Mouse (Mus musculus) stomach, embryonic 14.5 days (tissue): ENCODE measurements at regions not wholly inside any gene's neighbourhood (a gene's known extent, or its start where the extent isn't known, plus 50 kb on each side); places are given as distances from the start of the nearest gene placed in this dataset.
"Not testable (repeated sequence)": the region's sequence is repeated elsewhere in the genome, so short reads cannot be mapped to it uniquely, and the experiment has no call there.

Experiments used
- ATAC-seq: fragments of 200-750 bp; cut with Nextera tagmentation; 2 replicates; pipeline ENCODE4 v1.8.0; 2017; ENCODE audit warnings: low read depth, moderate TSS enrichment; ENCODE audit not compliant: insufficient number of reproducible peaks, insufficient read depth, low FRiP score
- H3K27ac ChIP-seq: fragments of 300-500 bp; sonication (generic); 2 replicates; pipeline ENCODE4 v1.5.1; 2014; ENCODE audit warnings: mild to moderate bottlenecking, low read length, moderate library complexity, mixed read lengths
- H3K27me3 ChIP-seq: fragments of 300-500 bp; sonication (generic); 2 replicates; pipeline ENCODE4 v1.6.1; 2014; ENCODE audit warnings: low read length, control low read depth, mixed read lengths; ENCODE audit not compliant: control insufficient read depth, insufficient read depth
- H3K36me3 ChIP-seq: fragments of 300-500 bp; sonication (generic); 2 replicates; pipeline ENCODE4 v1.6.1; 2014; ENCODE audit warnings: mild to moderate bottlenecking, control low read depth, low read length, moderate library complexity, mixed read lengths; ENCODE audit not compliant: control insufficient read depth, insufficient read depth
- H3K4me1 ChIP-seq: fragments of 300-500 bp; sonication (generic); 2 replicates; pipeline ENCODE4 v1.6.1; 2014; ENCODE audit warnings: low read length, control low read depth, mixed read lengths; ENCODE audit not compliant: control insufficient read depth, insufficient read depth
- H3K4me2 ChIP-seq: fragments of 300-500 bp; sonication (generic); replicated peaks from 2 replicates; pipeline ENCODE4 v1.6.1; 2014; ENCODE audit warnings: low read depth, low read length, control low read depth
- H3K4me3 ChIP-seq: fragments of 300-500 bp; sonication (generic); 2 replicates; pipeline ENCODE4 v1.5.1; 2014; ENCODE audit warnings: low read depth, low read length, control low read depth
- H3K9ac ChIP-seq: fragments of 300-500 bp; sonication (generic); replicated peaks from 2 replicates; pipeline ENCODE4 v1.6.1; 2014; ENCODE audit warnings: low read depth, mild to moderate bottlenecking, control low read depth, low read length, moderate library complexity, mixed read lengths
- H3K9me3 ChIP-seq: fragments of 300-500 bp; sonication (generic); 2 replicates; pipeline ENCODE4 v1.6.1; 2016; ENCODE audit warnings: low read depth, low read length, control low read depth; ENCODE audit not compliant: control insufficient read depth
- WGBS: fragments of 180-500 bp; shearing (Covaris S2); extraction: QIAGEN DNeasy Blood & Tissue Kit; methylation state at CpG from one replicate; pipeline ENCODE4 v1.1.7; 2014; 5-methylcytosine and 5-hydroxymethylcytosine counted together

GRCm38 (mm10) chr16:23726562-23726961 lies 164.2 kb downstream of the Sst start:
- H3K27me3 ChIP-seq, result no peaks in the 10 kb centered on the region
- no peak overlapping the region for H3K27ac ChIP-seq
- no peak overlapping the region for H3K9ac ChIP-seq
- no peaks in the 10 kb centered on the region for H3K4me1 ChIP-seq
- H3K36me3 ChIP-seq, result no peaks in the 10 kb centered on the region
- WGBS, result 84% methylated on average over 4 of the region's 4 CpGs
- no peak overlapping the region for H3K4me2 ChIP-seq
- H3K4me3 ChIP-seq, result no peak overlapping the region
- ATAC-seq, result no peak
- no peaks in the 10 kb centered on the region for H3K9me3 ChIP-seq

DNA sequence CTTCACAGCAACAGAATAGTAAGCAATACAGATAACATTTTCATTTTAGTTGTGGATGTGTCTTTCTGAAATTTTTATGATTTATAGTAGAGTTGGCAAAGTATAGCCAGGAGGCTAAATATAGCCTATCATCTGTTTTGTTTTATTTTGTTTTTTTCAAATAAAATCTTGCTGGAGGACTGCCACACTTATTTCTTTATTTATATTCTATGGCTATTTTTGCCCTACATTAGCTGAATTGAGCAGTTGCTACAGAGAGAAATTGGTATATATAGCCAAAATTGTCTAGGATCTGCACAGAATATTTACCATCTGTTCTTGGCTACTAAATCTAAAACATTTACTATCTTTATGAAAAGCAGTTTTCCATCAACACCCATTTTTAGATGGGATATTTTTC lies 169.0 kb downstream of the Sst start:
- Histone ChIP-seq H3K9me3 (no peaks in the 10 kb centered on the region; the same call in 1 of the 2 replicates), H3K4me1 (no peaks in the 10 kb centered on the region), H3K9ac (no peak overlapping the region), H3K4me3 (no peak overlapping the region), H3K27me3 (no peaks in the 10 kb centered on the region), H3K27ac (no peak overlapping the region), H3K4me2 (no peak overlapping the region), H3K36me3 (no peaks in the 10 kb centered on the region)
- no peak for ATAC-seq

GRCm38 (mm10) chr16:23701156-23701555 lies 180.5 kb upstream of the Masp1 start:
- Histone ChIP-seq H3K27ac (no peak overlapping the region), H3K9me3 (no peaks in the 10 kb centered on the region), H3K4me1 (no peaks in the 10 kb centered on the region), H3K27me3 (no peaks in the 10 kb centered on the region), H3K4me2 (no peak overlapping the region), H3K9ac (no peak overlapping the region), H3K4me3 (no peak overlapping the region), H3K36me3 (no peaks in the 10 kb centered on the region)
- ATAC-seq, result no peak
- 25% methylated on average over 1 of the region's 1 CpGs for WGBS

DNA sequence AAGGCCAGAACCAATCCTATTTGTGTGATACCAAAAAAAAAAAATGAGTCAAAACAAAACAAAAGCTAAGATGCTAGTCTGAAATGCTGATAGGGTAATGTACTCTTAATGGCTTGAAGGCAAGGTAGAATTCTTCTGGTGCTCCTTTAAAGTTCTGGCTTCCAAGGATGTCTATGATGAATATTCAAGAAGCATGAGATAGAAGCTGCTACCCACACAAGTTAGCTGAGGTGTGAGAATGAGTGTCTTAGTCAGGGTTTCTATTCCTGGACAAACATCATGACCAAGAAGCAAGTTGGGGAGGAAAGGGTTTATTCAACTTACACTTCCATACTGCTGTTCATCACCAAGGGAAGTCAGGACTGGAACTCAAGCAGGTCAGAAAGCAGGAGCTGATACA lies 173.6 kb upstream of the Masp1 start:
- not testable (repeated sequence) for H3K27me3 ChIP-seq, H3K4me2 ChIP-seq, H3K36me3 ChIP-seq, H3K9me3 ChIP-seq, H3K4me3 ChIP-seq, H3K27ac ChIP-seq, H3K9ac ChIP-seq, H3K4me1 ChIP-seq, ATAC-seq

DNA sequence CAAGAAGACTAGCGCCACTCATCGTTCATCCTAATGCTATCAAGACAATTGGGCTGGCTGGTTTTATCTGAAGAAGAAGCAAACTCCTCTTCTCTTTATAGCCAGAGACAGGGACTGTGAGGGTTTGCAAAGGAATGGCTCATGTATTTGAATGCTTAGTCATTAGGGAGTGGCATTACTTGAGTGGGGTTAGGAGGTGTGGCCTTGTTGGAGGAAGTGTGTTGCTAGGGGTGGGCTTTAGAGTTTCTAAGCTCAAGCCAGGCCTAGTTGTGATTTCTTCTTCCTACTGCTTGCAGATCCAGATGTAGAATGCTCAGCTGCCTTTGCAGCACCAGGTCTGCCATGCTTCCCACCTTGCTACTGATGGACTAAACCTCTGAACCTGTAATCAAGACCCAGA lies 169.4 kb upstream of the Masp1 start:
- Histone ChIP-seq H3K27ac (no peak overlapping the region), H3K9me3 (no peaks in the 10 kb centered on the region), H3K4me1 (no peaks in the 10 kb centered on the region), H3K4me2 (no peak overlapping the region), H3K9ac (no peak overlapping the region), H3K36me3 (no peaks in the 10 kb centered on the region), H3K27me3 (no peaks in the 10 kb centered on the region), H3K4me3 (no peak overlapping the region)
- 92% methylated on average over 2 of the region's 2 CpGs for WGBS
- no peak for ATAC-seq

DNA sequence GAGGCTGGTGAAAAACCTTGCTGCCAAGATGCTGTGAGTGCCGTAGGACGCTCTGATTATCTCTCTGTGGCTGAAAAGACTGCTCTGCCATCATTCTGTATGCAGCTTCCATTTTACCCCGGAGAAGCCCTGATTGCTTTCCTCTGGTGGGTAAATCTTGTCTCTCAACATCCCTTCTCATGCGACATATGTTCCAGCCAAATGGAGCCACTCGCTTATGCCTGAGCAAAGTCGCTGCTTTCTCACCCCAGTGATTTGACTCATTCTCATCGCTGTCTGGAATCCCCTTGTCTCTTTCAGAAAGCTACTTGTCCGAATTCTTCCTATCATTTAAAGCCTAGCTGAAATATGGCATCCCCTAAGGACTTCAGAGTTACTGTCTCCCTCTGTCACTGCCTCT lies 166.2 kb upstream of the Masp1 start:
- H3K9ac ChIP-seq, result no peak overlapping the region
- 75% methylated on average over 8 of the region's 8 CpGs for WGBS
- no peak for ATAC-seq
- no peaks in the 10 kb centered on the region for H3K36me3 ChIP-seq
- no peaks in the 10 kb centered on the region for H3K4me1 ChIP-seq
- no peak overlapping the region for H3K4me3 ChIP-seq
- H3K27ac ChIP-seq, result no peak overlapping the region
- no peak overlapping the region for H3K4me2 ChIP-seq
- H3K27me3 ChIP-seq, result no peaks in the 10 kb centered on the region
- no peaks in the 10 kb centered on the region for H3K9me3 ChIP-seq

- H3K4me2 ChIP-seq, result no peak overlapping the region
- WGBS, result 57% methylated on average over 2 of the region's 2 CpGs
- no peaks in the 10 kb centered on the region for H3K4me1 ChIP-seq
- H3K36me3 ChIP-seq, result no peaks in the 10 kb centered on the region
- no peaks in the 10 kb centered on the region for H3K9me3 ChIP-seq
- ATAC-seq, result no peak
- H3K27ac ChIP-seq, result no peak overlapping the region
- no peak overlapping the region for H3K9ac ChIP-seq
- no peaks in the 10 kb centered on the region for H3K27me3 ChIP-seq
- H3K4me3 ChIP-seq, result no peak overlapping the region
Measured at GRCm38 (mm10) chr16:23680434-23680833, 159.8 kb upstream of the Masp1 start.

DNA sequence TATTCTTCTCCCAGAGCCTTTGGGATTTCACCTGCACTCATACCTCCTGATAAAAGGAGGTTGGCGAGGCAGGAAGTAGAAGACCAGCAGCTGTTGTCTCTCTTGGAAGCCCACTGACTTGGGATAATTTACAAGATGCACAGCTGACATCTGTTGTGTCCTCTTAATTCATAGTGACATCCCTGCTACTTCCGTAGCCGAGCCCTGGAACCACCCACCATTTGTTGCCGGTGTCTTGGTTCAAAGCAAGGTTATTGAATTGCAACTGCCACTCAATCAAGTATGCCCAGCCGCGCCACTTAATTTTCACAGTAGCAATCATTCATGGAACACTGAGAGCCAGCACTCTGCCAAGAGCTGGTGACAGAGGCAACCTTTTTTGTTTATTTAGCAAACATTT lies 151.8 kb upstream of the Masp1 start:
- H3K36me3 ChIP-seq, result no peaks in the 10 kb centered on the region
- no peaks in the 10 kb centered on the region for H3K27me3 ChIP-seq
- H3K27ac ChIP-seq, result no peak overlapping the region
- no peaks in the 10 kb centered on the region for H3K9me3 ChIP-seq
- no peak for ATAC-seq
- no peak overlapping the region for H3K4me3 ChIP-seq
- no peak overlapping the region for H3K4me2 ChIP-seq
- H3K4me1 ChIP-seq, result no peaks in the 10 kb centered on the region
- H3K9ac ChIP-seq, result no peak overlapping the region
- WGBS, result 53% methylated on average over 6 of the region's 6 CpGs

- ATAC-seq, result no peak
- no peaks in the 10 kb centered on the region for H3K9me3 ChIP-seq
- no peaks in the 10 kb centered on the region for H3K27me3 ChIP-seq
- no peak overlapping the region for H3K4me2 ChIP-seq
- H3K27ac ChIP-seq, result no peak overlapping the region
- no peaks in the 10 kb centered on the region for H3K36me3 ChIP-seq
- 82% methylated on average over 4 of the region's 4 CpGs for WGBS
- no peak overlapping the region for H3K9ac ChIP-seq
- no peak overlapping the region for H3K4me3 ChIP-seq
- no peaks in the 10 kb centered on the region for H3K4me1 ChIP-seq
Measured at GRCm38 (mm10) chr16:23670161-23670560, 149.5 kb upstream of the Masp1 start.
